Mouse (Mus musculus): Measurements from ENCODE around the gene Slc17a4.

Slc17a4 gene

DNA sequence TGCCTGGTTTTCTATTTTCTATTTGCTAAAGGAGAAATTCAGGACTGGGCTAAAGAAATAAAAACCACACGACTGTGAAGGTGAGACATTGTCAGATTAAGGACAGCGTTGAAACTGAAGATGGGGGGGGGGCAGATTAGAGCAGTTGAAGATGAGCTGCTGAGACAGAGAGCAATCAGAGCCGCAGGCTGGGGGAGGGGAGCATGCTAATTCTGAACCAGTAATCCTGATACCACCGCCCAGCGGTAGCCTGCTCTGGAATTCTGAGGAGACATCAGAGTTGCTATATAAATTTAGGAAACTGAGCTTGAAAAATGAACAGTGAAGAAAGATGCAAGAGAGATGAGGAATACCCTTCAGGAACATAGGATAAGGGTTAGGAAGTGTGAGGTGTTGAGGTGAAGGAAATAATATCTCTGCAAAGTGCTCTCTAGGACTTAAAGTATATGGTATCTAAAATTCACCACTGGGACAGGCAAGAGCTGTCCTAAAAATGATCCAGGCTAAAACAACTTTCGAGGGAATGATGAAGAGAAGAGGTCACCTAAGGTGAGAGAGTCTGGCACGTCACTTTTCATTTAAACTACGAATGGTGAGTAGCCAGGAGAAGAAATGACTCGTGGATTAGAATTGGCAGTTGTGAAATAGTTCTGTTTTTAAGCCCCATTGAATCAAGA is 22.1 kb downstream of the Slc17a4 start:
- DNase-seq (ENCODE audit: low spot score) = no peak

GRCm38 (mm10) chr13:23889011-23889605 is 25.7 kb downstream of the Slc17a4 start:
- no peak for DNase-seq (ENCODE audit: low spot score)

- no peak for DNase-seq (ENCODE audit: low spot score)
Measured at GRCm38 (mm10) chr13:23887026-23887725, 27.6 kb downstream of the Slc17a4 start.

DNA sequence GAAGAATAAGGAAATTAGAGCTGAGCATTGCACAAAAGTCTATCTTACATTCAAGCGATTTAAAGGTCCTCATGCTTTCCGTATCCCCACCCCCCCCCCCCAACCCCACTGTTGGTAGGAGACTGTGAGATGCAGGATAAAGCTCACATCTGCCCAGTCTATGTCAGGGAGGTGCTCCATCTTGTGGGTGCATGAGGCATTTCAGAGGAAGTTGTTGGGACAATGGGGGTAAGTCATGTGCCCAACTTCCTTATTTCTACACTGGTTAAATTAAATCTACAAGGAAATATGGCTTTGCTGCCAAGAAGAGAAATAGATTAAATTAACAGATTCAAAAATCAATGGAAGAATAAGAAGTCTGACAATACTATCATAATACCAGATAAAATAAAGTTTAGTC is 29.3 kb downstream of the Slc17a4 start:
- peak; percentile 4 for DNase-seq (ENCODE audit: low spot score)

GRCm38 (mm10) chr13:23879636-23880035 is 35.2 kb downstream of the Slc17a4 start:
- DNase-seq (ENCODE audit: low spot score) = no peak

DNA sequence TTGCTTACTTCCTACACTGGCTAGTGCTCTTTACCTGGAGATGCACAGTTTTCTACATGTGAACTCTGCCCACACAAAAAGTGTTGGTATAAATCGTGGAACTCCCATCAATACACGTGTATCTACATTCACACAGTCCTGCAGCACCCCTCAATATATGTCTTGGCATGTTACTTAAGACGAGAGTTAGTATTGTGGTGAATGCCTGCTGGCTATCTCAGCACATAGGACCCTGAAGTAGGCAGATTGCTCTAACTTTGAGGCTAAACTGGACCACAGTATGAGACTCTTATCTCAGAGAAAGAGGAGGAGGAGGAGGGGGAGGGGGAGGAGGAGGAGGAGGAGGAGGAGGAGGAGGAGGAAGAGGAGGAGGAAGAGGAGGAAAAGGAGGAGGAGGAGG is 35.7 kb downstream of the Slc17a4 start:
- DNase-seq (ENCODE audit: low spot score) = no peak

DNA sequence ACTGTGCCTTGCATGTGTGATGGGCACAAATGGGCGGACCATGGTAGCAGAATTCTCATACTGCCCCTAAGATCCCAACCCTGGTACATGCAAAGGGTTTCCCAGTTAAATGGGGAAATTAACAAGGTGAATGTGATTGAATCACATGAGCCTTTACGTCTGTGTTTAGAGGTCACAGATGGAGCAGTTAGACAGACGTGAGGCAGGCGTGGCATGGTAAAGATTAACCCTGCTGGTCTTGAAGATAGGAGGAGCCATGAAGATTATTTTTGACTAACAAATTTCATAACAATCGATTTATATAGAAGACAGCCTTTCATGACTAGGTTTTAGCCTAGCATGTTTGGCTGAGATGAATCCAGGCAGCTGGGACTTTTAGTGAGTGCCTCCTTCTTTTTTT is 41.7 kb downstream of the Slc17a4 start:
- no peak for DNase-seq (ENCODE audit: low spot score)

DNA sequence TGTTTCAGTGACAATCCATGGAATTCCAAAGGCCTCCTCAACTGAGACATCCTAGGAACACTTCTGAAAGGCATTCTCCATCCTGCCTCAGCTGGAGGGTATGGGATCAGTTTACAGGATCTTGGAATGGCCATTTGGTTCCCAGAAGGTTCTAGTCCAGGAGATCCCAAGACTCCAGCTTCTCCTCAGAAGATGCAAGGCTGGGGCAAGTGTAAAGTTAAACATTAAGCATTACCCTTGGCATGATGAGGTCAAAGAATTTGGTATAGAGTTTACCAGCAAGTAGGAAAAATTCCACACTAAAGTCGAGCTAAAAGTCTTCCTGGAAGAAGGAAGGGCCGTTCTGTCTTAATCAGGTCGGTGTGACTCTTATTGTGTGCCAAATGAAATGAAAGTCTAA is 44.8 kb downstream of the Slc17a4 start:
- DNase-seq (ENCODE audit: low spot score) = no peak

DNA sequence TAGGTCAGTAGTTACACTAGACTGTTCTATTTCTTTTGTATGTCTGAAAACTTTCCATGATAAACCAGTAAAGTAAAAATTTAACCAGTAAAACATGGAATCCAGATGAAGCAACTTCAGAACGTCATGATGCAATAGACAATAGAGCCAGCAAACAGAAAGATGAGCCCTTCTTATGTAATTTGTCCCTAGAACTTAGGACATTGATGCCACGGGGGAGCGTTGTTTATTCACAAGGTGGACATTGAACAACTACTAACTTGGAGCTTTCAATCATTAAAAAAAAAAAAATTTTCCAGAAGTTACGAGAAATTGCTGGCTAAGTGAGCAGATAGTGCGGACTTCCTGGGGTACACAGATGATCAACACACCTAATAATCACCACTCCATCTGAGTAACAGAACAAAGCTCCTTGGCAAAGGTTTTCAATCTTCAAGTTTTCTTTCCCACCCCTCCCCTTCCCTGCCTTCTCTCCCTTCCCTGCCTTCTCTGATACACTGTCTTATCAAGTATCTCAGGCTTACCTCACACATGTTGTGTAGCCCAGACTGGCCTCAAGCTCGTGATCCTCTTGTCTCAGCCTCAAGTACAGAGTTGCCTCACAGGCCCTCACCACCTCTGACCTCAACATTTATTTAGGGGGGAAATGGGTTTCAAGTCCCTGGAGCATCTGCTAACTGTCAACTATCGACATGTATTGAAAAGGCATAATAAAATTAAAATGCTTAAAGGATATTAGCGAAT is 45.8 kb downstream of the Slc17a4 start:
- peak; percentile 4 for DNase-seq (ENCODE audit: low spot score)

DNA sequence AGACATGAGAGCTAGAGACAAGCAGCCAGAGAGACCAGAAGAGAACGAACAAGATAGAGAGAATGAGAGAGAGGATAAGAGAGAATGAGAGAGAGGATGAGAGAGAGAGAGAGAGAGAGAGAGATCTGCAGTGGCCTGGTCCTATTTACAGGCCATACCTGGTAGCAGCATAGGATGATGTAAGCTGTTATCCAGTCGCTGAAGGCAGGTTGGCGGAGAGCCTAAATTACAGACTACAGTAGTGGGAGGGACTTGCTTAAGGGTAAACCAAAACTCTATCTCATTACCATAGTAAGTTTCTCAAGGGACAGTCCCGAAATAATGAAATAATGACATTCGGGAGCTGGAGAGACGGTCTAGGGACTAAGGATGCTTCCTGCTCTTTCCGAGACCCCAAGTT is 47.4 kb downstream of the Slc17a4 start, which contains the start of gene Slc17a1:
Slc17a1 (plus strand) TSS at position 346 of the 400 bp plus-strand sequence.
- DNase-seq (ENCODE audit: low spot score) = no peak

- DNase-seq (ENCODE audit: low spot score) = no peak
Measured at GRCm38 (mm10) chr13:23867000-23867399, 47.8 kb downstream of the Slc17a4 start.

GRCm38 (mm10) chr13:23866086-23866710 is 48.6 kb downstream of the Slc17a4 start:
- DNase-seq (ENCODE audit: low spot score) = no peak

- DNase-seq (ENCODE audit: low spot score) = no peak
Measured at GRCm38 (mm10) chr13:23864711-23865110, 50.1 kb downstream of the Slc17a4 start.

DNA sequence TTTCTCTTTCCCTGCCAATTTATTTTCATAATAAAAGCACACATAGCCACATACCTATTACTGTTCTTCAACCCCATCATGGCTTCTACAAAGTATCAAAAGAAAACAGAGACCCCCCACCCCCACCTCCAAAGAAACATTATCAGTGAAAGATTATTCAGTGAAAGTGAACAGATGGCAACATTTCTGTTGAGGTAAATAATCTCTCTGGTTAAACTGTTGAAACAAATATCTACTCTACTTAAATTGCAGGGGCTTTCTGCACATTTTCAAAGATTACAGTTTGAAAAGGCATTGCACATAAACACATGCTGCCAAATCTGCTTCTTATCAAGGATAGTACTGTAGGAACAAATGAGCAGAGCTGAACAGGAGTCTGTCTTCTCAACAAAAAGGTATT is 53.0 kb downstream of the Slc17a4 start:
- no peak for DNase-seq (ENCODE audit: low spot score)

- DNase-seq (ENCODE audit: low spot score) = no peak
Measured at GRCm38 (mm10) chr13:23856401-23856800, 58.4 kb downstream of the Slc17a4 start.

GRCm38 (mm10) chr13:23849299-23849698 is 65.5 kb downstream of the Slc17a4 start:
- no peak for DNase-seq (ENCODE audit: low spot score)
